Mouse (Mus musculus): ENCODE measurements around the gene Cldn15. TPM values are rescaled to one million over a fixed set of nuclear protein-coding genes. Genes with fewer than 3 reads are reported as not detected.

The Cldn15 gene
- polyA plus RNA-seq (2015; fragmentation: Nextera tagmentation; extraction: Ambion mirVana), result 11.9 and 15.8 TPM in 2 replicates

GRCm38 (mm10) chr5:136966331-136966730 is at the start of gene Cldn15:
Gene Cldn15 (plus strand): TSS chr5:136966616.

GRCm38 (mm10) chr5:136953015-136953414 is 13.4 kb upstream of the Cldn15 start, which contains the start of gene Fis1:
Gene Fis1 (plus strand): TSS chr5:136953275.

DNA sequence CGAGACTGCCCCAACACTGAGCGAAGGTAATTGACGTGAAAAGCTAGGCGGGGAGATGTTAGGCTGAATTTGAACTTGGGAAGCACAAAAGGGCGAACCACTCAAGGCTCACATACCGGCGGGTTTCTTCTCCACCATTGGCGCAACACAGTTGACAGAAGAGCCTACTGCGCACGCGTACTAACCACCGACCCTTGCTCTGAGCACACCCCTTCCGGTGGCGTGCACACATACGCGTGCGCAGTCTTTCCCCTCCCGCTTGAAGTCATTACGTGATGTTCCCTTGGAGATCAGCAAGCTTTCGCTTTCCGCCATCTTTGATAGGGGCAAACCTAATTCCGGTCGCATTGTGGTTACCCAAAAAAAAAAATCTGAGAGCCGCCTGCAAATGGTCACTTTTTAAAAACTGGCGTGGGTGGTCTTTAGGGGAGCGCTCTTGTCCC is 20.3 kb downstream of the Cldn15 start, which contains the start of gene Plod3:
Plod3 (plus strand) TSS at position 325 of the 443 bp plus-strand sequence.

DNA sequence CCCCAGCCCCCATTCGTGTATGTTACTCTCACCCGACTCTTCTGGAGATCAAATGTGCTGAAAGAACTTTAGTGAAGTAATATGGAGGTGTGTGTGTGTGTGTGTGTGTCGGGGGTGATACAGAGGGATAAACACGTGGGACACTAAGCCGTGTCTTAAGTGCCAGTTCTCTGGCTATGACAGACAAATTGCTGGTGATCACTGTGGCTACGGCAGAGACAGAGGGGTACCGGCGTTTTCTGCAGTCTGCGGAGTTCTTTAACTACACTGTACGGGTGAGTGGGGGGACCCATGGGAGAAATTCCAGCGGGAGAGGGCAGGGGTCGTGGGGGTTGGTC is 21.5 kb downstream of the Cldn15 start, which contains the start of gene Znhit1:
Znhit1 (minus strand) TSS at position 88 of the 338 bp plus-strand sequence.

Small RNA genes lying within 50 kb of the gene (microRNA-seq; reads per million reads assigned to microRNA genes)
- 15.8 reads per million, percentile 22 among the genes with 10 or more reads in this experiment for gene Mir702 (ENCODE audit: borderline replicate concordance, insufficient number of aligned reads)

Other genes starting within 250 kb of the Cldn15 start
- 9.9 and 18.2 TPM in 2 replicates for gene Col26a1, start 83.4 kb upstream of the Cldn15 start, polyA plus RNA-seq (2015; fragmentation: Nextera tagmentation; extraction: Ambion mirVana)
- gene Ift22, start 58.5 kb upstream of the Cldn15 start, polyA plus RNA-seq (2015; fragmentation: Nextera tagmentation; extraction: Ambion mirVana), result 66.9 and 69.7 TPM in 2 replicates
- 404 and 432 TPM in 2 replicates for gene Fis1, start 13.3 kb upstream of the Cldn15 start, polyA plus RNA-seq (2015; fragmentation: Nextera tagmentation; extraction: Ambion mirVana)
- gene Plod3, start 20.4 kb downstream of the Cldn15 start, polyA plus RNA-seq (2015; fragmentation: Nextera tagmentation; extraction: Ambion mirVana), result 19.9 and 30.5 TPM in 2 replicates
- gene Znhit1, start 21.4 kb downstream of the Cldn15 start, polyA plus RNA-seq (2015; fragmentation: Nextera tagmentation; extraction: Ambion mirVana), result 103 and 105 TPM in 2 replicates
- 12.5 and 22.7 TPM in 2 replicates for gene Vgf, start 59.8 kb downstream of the Cldn15 start, polyA plus RNA-seq (2015; fragmentation: Nextera tagmentation; extraction: Ambion mirVana)
- gene Ap1s1, start 79.5 kb downstream of the Cldn15 start, polyA plus RNA-seq (2015; fragmentation: Nextera tagmentation; extraction: Ambion mirVana), result 152 and 170 TPM in 2 replicates
- 0.21 and 0.49 TPM in 2 replicates for gene Serpine1, start 105.7 kb downstream of the Cldn15 start, polyA plus RNA-seq (2015; fragmentation: Nextera tagmentation; extraction: Ambion mirVana)
- 9.2 and 12.6 TPM in 2 replicates for gene Trim56, start 149.6 kb downstream of the Cldn15 start, polyA plus RNA-seq (2015; fragmentation: Nextera tagmentation; extraction: Ambion mirVana)
- gene Muc3, start 182.7 kb downstream of the Cldn15 start, polyA plus RNA-seq (2015; fragmentation: Nextera tagmentation; extraction: Ambion mirVana), result not detected in 2 replicates
- 0.14 and 0.21 TPM in 2 replicates for gene Muc3a, start 245.8 kb downstream of the Cldn15 start, polyA plus RNA-seq (2015; fragmentation: Nextera tagmentation; extraction: Ambion mirVana)